Mouse (Mus musculus): ENCODE results near the gene C3.
A peak's percentile ranks its signal among the peaks of the same experiment; 100 is the strongest.

The C3 gene

DNA sequence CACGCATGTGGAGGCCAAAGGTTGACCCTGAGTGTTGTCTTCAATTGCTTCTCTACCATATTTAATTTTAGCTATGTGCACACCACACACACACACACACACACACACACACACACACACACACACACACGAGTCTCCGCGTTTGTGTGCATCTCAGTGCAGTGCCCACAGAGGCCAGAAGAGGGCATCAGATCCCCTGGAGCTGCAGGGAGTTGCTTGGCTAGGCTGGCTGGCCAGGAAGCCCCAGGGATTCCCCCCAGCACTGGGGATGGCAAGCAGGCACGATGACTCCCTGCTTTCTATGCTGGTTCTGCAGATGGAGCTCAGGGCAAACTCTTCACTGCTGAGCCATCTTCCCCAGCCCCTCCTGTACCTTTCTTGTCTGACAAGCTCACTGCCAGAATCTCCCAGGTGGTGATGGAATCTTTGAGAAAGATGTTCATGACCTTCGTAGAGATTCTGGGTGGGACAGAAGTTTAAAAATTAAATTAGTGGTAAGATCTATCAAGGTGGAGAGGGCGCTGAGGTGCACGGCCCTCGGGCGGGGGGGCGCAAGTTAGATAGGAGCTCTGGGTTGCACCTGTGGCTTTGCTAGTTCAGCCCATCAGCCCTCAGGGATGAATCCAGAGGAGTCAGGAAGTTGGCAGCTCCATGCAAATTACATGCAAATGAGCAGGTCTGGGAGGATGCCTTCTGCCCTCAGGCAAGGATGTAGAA, 8.6 kb downstream of the C3 start:
- DNase-seq: peak; percentile 54

- no peak for DNase-seq
Observed at GRCm38 (mm10) chr17:57218335-57218900, 9.5 kb downstream of the C3 start.

DNA sequence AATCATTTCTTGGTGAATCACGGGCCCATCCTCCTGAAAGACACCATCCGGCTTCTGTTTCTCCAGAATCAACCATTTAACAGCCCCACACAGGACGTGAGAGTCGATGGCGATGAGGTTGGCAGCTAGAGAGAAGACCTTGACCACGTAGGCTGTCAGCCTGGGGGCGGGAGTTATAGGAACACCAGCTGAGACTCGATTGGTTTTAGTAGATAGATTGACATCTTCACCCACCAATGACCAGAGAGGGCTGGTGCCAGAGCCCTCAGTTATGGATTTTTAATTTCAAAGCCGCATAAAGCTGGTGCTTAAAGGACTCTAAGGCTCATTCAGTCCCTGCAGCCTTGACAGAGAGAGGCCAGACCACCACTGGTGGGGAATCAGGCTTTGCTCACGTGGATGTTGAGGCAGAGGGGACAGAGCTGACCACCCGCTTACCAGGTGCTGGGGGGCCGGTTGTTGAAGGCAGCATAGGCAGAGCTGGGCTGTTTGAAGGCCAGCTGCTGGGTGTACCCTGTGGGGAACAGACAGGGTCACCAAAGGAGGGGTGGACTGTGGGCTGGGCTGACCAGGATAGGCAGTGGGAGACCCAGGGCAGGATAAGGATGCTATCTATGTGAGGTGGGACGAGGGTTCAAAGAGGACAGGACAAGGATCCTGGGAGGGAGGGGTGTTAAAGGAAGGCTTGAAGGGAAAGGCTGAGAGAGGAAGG, 13.1 kb downstream of the C3 start:
- DNase-seq: no peak

DNA sequence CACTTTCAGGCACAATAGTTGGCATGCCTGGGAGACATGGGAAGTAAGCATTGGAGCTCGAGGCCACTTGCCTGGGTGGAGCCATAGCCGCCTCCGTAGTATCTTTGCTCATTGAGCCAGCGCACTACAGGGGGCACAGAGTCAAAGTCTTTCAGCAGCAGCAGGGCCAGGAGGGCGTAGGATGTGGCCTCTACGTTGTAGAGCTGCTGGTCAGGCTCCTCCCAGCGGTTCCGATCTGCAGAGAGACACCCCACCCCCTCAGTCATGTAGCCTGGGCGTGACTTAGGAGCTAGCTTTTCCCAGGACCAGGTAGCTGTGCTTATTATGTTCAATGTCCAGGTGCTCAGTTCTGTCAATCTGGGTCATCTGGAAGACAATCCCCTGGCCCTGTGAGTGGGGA, 16.4 kb downstream of the C3 start:
- DNase-seq: no peak

GRCm38 (mm10) chr17:57209330-57209729, 18.6 kb downstream of the C3 start:
- no peak for DNase-seq

DNA sequence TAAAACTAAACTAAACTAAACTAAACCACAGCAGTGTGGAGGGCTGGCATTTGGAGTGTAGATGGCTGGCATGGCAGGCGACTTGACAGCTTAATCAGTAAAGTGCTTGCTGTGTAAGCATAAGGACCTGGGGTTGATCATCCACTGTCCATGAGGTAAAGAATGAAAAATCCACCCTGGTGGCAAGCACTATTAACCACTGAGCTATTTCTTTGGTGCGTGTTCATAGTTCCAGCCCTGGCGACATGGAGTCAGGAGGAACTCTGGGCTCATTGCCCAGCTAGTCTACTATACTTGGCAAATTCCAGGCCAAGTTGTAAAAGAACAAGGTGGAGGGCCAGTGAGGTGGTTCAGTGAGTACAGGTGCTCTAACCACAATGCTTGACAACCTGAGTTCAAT, 20.0 kb downstream of the C3 start:
- no peak for DNase-seq

GRCm38 (mm10) chr17:57201841-57202724, 25.9 kb downstream of the C3 start:
- no peak for DNase-seq

- no peak for DNase-seq
Observed at GRCm38 (mm10) chr17:57198252-57198651, 29.7 kb downstream of the C3 start.

GRCm38 (mm10) chr17:57195326-57196010, 32.5 kb downstream of the C3 start:
- DNase-seq: no peak

- no peak for DNase-seq
Observed at GRCm38 (mm10) chr17:57194771-57195170, 33.2 kb downstream of the C3 start.

- no peak for DNase-seq
Observed at GRCm38 (mm10) chr17:57194041-57194507, 33.9 kb downstream of the C3 start, which contains the start of gene Tnfsf14. Gene Tnfsf14, minus strand, starts transcription at chr17:57194177.

GRCm38 (mm10) chr17:57188510-57189192, 39.3 kb downstream of the C3 start:
- DNase-seq: no peak

- DNase-seq: no peak
Observed at GRCm38 (mm10) chr17:57185641-57186040, 42.3 kb downstream of the C3 start.

- DNase-seq: no peak
Observed at GRCm38 (mm10) chr17:57182871-57183270, 45.1 kb downstream of the C3 start.

- DNase-seq: no peak
Observed at GRCm38 (mm10) chr17:57180363-57180762, 47.6 kb downstream of the C3 start.

GRCm38 (mm10) chr17:57173351-57173750, 54.6 kb downstream of the C3 start:
- DNase-seq: no peak

DNA sequence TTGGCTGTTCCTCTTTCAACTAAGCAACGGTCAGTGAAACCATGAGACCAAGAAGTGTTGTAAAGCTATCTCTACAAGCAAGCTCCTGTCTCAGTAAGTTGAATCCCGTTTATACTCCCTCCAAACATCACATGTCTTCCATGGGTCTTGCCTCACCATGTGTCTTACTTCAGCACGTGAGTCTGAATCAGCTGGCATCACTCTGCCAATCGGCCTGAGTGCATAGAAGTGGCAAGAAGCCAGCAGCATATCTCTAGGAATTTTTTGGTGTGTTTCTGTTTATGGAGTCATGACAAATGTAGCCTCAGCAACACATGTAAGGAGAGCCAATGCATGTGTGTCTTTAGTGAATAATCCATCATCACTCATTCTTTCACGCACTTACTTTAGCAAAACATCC, 55.6 kb downstream of the C3 start:
- no peak for DNase-seq

DNA sequence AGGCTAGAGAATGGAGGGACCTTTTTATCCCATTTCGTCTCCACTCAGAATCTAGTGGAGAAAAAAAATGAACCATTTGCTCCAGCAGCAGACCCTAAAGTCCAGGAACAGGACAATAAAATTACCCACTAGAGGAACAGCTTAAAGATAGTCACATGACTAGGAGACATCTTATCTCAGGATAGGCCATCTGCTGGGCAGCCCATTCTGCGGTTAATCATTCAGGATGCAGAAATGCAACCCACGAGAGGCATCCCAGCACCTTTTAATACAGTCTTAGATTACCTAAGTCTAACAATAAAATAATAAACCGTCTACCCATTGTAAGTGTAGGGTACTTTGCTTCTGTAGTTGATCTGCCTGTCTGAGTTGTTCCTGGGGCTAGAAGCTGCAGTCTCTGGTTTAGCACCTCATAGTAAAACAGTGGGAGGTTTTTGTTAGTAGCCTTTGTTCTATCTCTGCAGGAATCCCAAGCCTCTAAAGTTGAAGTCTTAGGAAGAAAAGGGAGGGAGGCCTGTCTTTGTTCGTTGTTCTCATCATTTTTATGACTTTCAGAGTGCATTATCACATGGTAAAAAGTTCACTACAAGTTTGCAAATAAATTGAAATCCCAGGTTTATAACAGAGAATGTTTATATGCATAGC, 57.2 kb downstream of the C3 start:
- DNase-seq: no peak

- DNase-seq: peak; percentile 90
Observed at GRCm38 (mm10) chr17:57166800-57167791, 60.8 kb downstream of the C3 start.
